Mouse (Mus musculus) cerebellum, postnatal 14 days (tissue): Measurements from ENCODE around the gene Notch1.
A peak's percentile ranks its signal among the peaks of the same experiment; 100 is the strongest.

Experiments
- DNase-seq, 2 experiments: peaks; one replicate each; pipeline ENCODE4 v3.0.0; 2021; ENCODE audit warnings: mixed read lengths in 2 of 2

The Notch1 gene

DNA sequence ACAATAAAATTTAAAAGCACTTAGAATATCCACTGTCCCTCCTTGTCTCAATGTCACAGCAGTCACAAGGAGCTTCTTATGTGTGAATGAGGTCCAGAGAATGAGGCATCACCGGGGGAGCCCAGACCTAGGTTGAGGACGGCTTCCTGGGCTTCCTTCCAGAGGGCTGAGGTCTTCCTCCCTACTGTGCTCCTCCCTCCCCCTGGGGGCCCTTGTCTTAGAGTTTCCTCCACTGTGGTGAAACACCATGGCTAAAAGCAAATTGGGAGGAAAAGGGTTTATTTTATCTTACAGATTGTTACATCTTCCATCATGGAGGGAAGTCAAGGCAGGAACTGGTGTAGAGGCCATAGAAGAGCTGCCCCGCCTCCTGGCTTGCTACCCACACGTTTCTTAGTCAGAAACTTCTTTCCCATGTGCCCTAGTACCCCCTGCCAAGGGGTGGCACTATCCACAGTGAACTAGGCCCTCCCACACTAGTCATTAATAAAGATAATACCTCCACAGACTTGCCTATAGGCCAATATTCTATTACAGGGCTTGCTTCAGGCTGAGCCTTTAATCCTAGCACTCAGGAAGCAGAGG lies 12.8 kb upstream of the Notch1 start:
- DNase-seq, result no peak

DNA sequence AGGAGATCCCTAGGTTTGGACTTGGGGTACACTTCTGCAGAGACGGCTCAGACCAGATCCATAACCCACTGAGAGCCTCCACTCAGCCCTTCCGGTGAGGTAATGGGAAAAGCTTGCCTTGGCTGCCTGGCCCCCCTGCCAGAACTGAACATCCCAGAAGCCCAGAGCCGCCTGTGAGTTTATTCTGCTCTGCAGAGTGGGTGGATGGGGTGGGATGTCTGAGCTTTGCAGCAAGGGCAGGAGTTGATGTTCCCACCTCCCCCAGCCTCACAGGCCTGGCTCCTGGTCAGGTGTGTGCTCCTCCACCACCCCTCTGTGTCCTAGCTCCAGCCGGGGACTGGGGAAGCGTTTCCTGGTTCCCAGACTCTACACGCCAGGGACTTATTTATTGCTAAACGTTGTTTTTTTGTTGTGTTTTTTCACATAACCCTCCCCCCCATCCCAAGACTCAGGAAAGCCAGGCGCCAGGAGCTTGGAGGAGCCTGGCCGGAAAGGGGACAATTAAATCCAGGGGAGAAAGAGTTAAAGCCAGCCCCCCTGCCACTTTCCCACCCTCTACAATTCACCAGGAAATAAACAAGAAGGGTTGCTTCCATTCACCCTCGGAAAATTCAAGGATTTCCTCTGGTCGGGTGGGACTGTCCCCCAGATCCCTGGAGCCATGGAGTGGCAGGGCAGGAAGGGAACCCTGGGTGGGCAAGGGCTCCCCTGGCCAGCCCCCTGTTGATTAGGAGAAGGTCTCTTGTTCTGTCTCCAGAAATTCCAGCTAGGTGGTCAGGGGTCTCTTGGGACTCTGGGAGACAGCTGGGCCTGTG lies 10.2 kb upstream of the Notch1 start:
- DNase-seq, result no peak

DNA sequence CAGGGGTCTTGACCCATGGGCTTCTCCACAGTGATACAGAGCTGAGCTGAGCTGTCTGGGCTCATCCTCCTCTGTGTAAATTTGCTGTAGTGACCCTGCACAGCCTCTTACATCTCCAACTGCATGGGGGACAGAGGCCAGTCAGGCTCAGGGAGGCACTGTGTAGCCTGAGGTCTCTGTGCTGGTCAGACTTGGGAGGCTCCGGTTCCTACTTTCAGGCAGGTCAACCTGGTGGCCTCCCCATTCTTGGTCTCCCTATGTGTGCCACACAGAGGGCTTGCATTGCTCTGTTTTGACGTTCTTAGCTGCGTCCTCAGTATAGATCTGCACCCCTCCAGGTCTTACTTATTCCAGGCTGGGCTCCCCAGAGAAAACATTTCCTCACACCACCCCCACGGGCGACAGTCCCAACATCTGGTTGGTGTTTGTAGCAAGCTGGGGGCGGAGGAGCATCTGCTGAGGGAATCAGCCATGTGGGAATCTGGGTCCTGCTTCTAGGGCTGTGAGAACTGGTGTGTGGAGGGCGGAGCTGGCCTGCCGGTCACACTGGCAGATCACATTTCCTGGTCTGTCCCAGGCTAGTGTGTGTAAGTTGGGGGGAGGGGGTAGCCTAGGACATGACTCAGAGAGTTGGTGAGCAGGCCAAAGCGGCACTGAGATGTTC lies 9.0 kb upstream of the Notch1 start:
- no peak for DNase-seq

DNA sequence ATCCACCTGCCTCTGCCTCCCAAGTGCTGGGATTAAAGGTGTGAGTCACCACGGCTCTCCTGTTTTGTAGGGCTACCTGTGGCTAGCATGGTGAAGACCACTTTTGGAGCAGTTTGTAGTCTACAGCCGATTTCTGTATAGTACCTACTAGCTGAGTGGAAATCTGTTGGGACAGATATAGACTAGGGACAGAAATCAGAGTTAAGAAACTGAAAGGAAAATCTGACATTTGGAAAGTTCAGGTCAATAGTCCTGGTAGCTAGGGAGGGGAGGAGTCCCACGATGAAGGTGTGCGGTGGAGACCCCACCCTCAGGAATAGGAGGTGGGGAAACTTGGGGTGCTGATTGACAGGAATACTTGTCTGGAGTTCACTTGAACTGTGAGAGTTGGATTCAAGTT lies 5.9 kb upstream of the Notch1 start:
- no peak for DNase-seq

DNA sequence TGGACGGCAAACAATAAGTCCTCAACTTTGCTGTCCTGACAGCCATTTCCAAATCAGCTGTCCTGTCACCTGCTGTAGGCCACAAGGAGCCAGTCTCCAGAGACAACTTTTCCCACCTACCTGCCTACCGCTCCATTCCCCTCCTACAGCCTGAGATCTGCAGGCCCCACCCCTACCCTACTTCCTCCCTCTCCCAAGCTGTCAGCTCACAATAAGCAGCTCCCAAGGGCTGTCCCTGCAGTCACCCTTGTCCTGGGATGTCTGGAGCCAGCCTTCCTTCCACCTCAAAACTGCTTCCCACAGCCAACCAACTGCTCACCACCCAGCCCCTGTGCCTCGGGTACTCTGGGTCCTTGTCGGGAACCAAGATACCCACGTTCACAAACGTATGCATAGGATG lies 3.3 kb upstream of the Notch1 start:
- no peak for DNase-seq

DNA sequence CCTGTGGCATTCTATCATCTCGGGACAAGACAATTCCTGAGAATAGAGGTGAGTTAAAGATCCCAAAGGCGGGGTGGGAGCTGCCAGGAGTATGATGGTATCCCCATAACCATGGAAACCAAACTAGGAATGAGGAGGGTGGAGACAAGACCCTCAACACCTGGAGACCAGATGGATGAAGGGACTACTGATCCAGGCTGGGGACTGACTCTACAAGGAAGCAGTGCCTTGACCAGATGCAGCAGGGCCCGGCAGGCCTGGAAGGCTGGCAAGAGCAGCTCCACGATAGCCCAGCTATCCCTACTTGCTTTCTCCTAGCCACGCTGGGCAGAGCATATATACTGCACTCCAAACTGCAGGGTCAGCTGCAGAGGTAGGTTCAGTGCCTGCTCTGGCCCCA lies 524 bp upstream of the Notch1 start:
- no peak for DNase-seq

DNA sequence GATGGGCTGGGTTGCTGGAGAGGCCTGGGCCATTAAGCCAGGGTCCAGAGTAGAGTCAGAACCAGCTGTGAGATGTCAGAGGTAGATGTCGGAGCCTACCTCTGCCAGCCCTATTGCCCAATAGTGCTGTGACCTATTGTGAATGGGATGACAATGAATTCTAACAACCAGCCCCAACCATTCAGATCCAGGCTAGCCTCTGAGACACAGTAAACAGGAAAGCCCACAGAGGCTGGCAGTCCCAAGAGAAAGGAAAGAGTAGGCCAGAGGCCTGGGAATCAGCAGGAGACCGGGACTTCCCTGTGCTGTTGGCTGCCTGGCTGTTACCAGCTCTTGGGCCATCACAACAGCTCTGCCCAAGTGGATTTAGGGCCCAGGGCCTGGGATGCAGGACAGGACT lies 1.1 kb downstream of the Notch1 start:
- no peak for DNase-seq

DNA sequence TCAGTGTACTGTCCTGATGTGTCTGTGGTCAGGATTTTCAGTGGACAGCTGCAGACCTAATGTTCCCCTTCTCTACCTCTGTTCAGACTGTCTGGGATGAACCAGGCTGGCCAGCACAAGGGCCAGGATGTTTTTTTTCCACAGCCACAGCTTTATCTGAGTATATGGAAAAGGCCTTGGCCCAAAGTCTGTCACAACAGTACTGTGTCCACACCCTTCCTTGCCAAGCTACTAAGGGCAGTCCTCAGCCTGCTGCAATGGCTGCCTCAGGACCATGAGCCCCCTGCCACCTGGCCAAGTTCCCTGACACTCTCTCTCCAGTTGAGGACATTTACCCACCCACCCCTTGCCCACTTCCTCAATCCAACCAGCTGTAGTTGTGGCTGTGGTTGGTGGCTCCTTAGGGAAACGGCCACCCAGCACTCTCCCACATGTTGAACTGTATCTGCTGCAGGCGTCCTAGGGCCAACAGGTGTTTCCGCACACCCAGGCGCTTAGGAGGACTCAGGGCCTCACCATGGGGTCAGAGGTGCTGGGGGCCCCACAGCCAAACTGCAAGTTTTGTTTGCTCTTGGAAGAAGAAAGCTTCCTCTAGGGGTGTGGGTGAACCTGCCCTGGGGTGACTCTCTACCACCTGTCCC lies 3.2 kb downstream of the Notch1 start:
- DNase-seq, result no peak

DNA sequence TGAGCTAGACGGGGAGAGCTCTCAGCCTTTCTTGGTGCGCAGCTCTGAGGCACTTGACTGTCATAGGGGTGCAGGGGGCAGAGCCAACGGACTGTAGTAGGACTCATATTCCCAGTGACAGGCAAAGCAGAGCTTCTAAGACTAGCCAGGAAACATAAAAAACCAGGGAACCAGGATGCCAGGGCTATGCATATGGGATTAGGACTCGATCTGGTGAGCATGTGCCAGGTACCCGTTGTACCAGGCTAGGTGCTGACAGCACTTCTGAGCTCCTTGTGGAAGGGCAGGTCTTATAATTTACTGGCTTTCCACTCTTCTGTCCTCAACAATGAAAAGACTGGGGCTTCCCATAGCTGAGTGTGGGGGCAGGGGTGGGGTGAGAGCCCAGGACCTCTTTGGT lies 7.8 kb downstream of the Notch1 start:
- DNase-seq, result no peak

DNA sequence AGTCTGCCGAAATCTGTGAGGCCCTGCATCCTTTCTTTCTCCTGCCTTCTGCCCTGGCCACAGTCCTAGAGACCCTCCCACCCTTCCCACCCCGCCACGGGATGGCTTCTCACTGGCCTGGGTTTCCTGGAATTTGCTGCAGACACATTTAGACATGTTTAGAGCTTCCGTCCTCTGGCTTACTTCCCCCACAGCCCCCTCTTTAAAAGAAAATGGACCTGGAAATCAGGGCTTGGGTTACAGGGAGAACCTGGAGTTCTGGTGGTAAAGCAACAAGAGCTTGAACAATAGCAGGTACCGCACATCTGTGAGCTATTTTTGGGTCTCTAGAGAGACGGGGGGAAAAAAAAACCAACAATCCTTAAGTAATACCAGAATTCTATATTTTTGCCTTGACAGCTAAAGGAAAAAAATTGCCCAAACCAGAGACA lies 8.5 kb downstream of the Notch1 start:
- no peak for DNase-seq

DNA sequence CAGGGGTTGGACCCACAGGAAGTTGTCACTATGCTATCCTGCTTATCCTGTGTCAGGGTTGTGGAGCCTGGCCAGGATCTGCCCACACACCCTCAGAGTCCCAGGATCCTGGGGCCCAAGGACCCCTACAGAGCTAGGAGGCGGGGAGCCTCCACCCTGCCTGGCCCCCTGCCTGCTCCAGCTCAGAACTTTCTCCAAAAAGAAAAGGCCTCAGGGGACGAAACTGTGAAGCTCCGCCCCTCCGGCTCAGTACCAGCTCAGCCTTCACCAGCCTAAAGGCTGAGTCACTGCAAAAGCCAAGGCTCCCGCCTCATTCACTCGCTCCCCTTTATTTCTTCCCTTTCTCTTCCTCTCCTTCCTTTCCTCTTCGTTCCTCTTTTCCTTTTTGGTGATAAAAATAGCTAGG lies 9.0 kb downstream of the Notch1 start:
- DNase-seq, result no peak

DNA sequence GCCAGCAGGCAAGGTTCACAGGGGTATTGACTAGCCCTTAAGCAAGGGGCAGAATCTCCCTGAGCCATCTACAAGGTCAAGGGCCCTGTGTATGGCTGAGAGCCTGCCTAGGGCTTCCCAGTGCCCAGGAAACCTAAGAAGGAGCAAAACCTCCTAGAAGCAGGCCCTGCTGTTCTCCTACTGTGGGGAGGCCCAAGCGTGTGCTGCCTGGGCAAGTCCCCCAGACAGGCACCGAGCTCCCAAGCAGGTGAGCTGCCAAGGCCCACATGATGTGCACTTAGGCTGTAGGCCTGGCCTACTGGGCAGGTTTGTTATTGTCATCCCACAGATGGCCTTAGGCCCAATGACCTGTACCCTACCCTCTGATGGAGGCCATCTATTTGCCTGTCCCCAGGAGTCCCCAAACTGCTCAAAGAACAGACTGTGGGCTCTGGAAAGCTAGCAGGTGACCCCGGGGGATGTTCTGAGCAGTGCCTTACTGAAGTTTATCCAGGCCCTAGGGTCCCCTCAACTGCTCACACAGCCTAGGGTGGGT lies 9.7 kb downstream of the Notch1 start:
- DNase-seq, result no peak

DNA sequence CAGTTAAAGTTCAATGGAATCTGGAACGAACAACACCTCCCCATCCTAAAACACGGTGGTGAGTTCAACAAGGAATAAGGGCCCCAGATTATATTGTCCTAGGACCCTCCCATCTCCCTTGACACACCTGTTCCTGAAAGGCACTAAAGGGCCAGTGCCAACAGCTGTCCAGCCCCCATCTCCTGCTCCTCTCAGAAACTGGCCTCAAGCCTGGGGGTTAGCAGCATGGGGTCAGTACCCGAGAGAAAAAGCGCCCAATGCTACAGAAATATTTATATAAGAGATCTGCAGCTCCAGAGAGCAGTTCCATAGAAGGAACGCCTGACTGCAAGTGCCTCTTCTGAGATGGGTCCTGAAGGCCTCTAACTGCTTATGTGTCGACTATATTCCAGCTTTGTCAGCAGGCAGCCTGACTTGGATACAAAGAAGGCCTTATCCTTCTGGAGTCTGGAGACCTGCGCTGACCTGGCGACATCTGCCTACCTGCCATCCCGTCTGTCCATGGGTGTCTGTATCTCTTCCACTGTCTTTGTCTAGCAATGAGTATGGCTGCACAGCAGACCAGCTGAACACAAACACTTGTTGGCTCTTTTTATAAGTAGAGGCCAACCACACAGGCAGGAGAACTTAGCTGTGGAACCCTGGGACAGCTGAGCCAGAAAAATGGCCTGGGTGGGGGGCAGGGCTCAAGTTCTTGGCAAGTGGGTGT lies 11.5 kb downstream of the Notch1 start:
- DNase-seq, result no peak

DNA sequence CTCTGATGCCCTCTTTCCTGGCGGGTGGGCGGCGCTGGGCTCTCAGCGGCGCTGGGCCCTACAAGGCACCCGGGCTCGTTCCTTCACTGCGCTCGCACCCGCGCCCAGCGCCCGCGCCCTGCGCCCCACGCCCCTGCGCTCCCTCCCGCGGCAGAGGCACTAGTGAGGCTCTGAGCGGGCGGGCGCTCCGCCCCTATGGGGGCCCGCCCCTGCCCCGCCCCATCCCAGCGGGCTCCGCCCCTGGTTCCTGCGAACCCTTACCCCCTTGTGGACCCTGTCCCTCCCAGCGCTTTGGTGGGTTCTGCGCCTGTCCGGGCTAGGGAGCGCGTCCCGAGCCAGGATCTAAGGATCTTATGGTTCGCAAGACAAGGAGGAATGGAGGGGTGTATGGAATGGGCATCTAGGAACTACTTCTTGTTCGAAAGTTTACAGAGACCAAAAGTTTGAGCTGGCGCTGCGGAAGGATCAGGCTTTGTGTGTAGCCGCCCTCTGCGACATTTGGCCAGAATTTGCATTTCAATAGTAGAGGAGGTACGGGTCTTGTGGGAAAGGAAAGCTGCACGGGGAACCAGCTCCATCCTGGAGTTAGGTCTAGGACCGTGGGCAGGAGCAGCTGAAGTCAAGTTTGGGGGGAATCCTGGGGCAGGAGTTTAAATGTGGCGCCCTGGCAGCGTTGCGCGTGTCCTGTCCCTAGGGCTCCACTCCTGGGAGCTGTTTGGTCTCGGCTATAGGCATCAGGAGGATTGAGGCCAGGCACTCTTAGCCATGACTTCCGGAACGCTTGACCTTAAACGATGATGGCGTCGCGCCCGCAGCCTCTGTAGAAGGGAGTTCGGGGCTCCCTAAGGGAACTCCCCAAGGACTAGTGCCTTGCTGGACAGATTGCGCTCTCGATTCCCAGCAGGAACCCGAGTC lies 12.5 kb downstream of the Notch1 start:
- peak in 1 of 2 experiments; percentile 35 for DNase-seq

DNA sequence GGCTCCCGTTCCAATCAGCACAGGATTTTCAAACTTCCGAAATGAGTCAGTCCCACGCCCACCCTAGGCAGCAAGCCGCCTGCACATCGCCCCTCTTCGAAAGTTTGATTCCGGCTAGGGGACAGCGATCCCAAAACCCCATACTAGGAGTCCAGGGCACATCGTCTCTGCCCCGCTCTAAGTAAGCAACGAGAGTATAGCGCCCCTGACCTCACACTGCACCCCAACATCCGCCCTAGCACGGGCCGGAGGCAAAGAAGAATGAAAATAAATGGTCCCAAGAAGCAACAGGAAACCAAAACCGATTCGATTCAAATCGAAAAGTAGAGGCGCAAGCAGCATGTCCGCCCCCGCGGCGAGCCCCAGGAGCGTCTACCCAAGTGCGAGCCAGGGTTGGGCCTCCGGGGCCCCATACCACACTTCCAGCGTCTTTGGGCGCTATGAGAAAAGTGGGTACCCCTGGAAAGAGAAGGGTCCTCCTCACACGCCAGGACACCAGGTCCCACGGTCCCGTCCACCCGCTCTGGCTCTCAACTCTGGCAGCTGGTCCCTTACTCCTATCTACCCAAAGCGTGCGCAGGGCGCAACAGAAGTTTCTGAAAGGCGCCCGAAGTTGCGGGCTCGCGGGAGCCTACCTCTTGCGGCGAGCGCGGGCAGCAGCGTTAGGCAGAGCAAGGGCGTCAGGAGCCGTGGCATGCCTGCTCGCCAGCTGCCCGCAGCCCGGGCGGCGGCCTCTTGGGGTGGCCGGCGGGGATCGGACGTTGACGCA lies 13.4 kb downstream of the Notch1 start:
- DNase-seq, result no peak

DNA sequence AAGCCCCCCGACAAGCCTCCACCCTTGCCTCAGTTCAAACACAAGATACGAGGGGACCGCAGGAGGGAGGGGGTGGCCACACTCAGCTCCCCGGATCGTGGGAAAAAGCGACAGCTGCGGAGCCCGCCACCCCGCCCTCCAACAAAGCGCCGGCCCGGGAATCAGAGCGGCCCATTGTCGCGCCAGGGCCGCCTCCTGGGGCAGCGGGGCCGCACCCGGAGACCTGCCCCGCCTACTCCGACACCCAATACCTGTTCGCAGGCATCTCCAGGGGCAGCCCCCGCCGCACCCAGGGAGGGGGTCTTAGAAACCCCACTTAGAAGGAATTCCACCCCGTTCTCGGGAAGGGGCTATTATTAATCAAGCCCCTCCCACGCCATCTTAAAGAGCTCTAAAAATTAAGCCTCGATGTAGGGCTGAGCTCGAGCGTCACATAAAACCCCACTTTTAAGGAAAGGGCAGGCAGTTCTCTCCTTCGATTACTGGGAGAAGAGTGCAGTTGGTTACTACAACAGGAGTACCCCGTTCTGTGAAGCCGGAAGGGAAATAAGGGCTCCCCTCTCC lies 14.1 kb downstream of the Notch1 start:
- peak in 1 of 2 experiments; percentile 32 for DNase-seq

DNA sequence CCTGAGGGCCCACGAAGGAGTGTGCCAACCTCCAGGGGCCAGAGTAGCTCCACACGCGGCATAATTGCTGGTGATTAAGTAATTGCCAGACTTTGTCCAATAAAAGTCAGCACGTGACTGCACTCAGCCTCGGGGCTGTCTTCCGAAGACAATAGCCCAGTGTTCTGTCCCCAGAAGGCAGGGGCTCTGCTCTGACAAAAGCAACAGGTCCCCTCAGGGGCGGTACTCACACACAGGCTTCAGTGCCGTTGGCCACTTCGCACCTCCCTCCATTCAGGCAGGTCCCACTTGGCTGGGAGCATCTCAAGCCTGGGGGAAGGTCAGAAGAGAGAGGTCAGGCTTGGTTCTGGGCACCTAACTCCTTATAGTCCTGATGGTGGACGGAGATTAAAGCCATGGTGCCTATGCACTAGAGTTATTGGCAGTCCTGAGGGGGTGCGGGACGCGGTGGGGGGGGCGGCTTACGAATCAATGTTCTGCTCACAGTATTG lies 14.8 kb downstream of the Notch1 start:
- DNase-seq, result no peak

DNA sequence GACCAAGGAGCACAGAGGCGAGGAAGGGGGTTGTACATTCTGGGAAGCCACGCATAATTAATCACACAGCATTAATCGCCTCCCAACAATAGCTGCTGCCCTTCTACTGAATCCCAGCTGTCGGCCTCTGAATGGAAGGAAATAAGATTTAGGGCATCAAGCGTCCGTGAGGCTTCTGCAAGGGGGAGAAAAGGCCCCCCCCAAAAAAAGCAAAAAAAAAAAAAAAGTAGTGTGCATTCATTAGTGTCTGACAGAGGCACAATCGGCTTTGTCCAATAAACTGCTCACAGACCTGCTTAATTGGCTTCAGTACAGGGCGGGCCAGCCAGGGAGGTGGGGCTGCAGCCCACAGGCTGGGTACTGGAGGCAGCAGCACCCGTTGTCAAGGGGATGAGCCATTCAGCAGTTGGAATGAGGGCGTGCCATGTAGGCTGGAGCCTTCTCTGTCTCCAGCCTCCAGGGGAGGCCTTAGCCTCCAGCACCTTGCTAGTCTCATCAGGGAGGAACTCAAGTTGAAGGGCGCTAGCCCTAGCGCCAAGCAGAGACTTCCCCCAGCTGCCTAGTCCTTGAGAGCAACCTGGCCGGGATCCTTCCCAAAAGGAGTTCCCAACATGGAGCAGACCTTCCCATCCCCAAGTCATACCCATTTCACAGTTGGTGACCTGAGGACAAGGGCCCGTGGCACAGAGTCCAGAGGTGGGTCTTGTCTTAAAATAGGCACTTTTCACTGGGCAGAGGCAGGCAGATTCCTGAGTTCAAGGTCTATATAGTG lies 15.7 kb downstream of the Notch1 start:
- peak; percentile 48 to 64 for DNase-seq

DNA sequence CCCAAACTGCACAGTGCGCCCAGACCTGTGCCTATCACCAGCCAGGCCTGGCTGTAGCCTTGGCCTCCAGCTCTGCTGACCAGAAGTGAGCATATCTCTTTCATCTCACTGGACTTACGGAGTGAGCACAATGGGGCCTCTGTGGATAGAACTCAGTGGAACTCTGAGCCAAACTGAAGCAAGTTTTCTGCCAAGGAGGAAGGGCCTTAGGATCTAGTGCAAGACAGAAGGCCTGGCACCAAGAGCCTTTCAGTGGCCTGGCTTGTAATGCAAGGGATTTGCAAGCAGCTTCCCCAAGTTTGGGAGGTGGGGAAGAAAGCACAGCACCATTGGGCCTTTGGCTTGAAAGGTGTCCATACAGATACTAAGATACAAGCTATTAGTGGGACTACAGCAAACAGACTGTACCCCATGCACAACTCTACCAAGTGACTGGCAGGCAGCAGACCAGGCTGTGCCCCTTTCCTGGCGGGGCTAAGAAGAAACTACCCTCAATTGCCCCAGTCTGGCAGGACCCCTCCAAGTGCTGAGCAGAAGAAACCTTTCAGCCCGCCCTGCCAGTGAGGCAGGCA lies 16.4 kb downstream of the Notch1 start:
- no peak for DNase-seq
